Mouse (Mus musculus): ENCODE measurements at regions not wholly inside any gene's neighbourhood (a gene's known extent, or its start where the extent isn't known, plus 50 kb on each side); places are given as distances from the start of the nearest gene placed in this dataset.

DNA sequence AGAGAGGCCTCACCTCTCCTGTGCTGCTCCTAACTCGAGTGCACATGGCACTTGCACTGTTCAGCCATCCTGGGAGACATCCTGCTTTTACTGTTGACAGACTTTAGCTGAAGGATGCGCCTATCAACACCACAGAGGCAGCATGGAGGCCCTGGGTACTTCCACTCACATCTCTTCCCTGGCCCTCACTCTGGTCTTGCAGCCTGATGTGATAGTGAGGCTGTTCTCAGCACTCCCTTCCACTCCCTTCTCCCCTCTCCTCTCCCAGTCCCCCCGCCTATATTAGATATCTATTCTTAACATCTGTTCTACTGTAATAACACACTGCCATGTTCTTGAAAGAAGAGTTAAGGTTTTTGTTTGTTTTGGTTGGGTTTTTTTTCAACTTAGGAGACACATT lies 50.2 kb upstream of the Bod1 start:
- no peak for DNase-seq

GRCm38 (mm10) chr11:31724506-31724905 lies 52.8 kb upstream of the Bod1 start:
- DNase-seq: no peak

- DNase-seq: no peak
These were observed 54.4 kb upstream of the Bod1 start for GRCm38 (mm10) chr11:31725936-31726647.

DNA sequence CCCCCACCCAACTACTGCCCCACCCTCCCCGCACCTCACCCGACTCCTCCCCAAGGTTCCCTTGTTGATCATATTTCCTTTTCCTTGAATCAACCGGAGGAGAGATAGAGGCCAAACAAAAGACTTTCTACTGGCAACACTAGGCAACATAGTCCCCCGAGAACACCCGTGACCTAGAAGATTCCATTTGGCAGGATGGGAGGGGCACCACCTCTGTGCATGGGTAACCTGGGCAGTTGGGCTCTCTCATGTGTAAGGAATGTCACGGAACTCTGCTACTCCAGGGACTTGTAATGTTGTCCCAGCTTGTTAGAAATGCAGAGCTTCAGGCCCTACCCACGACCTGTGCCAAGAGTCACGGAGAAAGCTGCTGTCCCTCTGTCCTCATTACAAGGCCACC lies 55.6 kb upstream of the Bod1 start:
- no peak for DNase-seq

GRCm38 (mm10) chr11:31729728-31730127 lies 58.0 kb upstream of the Bod1 start:
- DNase-seq: no peak

DNA sequence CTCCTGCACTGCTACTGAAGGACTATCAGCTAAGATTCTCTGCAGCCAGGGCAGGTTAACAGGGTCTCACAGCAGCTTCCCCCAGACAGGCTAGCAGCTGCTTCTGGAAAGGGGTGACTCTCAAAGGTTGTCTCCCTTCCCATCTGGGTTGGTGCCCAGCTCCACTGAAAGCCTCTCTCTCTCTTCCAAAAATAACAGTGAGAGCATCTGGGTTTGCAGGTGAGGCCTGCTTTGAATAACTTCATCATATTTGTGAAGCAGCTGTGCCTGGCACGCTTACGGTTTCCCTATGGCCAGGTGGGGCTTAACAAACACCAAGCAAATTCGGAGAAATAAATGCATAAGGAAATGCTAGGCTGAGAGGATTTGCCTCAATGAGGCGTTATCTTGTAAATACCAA lies 58.5 kb upstream of the Bod1 start:
- no peak for DNase-seq

DNA sequence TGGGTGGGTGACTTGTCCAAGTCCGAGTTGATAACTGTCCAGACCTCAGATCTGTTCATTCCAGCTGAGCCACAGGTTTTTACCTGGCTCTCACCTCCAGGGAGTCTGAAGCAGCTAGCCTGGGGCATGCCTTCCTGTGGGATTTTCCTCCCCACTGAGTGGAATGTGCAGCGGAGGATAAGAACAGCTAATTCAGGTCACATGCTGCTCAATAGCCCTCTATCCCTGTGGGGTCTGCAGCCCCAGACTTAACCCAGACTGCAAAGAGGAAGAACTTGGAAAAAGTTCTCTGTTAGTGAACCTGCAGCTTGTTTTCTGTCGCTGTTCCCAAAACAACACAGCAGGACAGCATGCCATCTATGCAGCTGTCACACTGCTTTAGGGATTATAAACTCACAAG lies 59.0 kb upstream of the Bod1 start:
- no peak for DNase-seq

GRCm38 (mm10) chr11:31731459-31731858 lies 59.8 kb upstream of the Bod1 start:
- no peak for DNase-seq

DNA sequence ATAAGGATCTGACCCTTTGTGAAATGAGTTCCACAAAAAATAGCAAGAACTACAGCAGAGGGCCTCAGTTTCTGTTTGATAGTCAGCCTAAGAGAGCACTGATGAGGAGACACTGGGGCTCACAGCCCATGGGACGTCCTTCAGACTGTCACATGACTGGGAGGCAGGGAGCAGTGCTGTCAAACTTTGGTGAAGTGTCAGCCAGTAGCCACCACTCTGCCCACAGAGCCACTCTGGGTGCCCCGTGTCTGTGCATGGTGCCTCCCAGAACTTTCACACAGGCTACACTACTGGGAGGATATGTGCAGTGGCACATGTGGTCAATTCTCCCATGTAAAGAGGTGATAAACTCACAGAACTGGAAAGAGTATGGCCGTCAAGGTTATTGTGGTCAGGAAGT lies 60.7 kb upstream of the Bod1 start:
- DNase-seq: no peak

DNA sequence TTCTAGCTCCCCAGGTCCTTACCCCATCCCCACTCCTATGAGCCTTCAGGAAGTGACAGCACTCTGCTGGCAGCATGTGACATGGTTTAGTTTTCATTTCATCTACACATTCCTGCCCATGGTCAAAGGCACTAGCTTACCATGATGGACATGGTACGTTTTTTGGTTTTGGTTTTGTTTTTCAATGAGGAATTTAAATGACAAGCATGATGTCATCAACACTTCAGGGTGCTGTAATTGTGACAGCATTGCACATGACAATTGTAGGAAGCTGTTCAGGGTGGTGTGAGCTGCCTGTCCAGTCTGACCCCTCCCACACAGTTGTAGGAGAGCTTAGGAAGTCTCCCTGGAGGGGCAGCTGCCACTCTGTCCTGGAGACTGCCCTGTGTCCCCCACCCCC lies 61.3 kb upstream of the Bod1 start:
- DNase-seq: no peak

GRCm38 (mm10) chr11:31734091-31734490 lies 62.4 kb upstream of the Bod1 start:
- DNase-seq: no peak

GRCm38 (mm10) chr11:31735257-31735656 lies 63.6 kb upstream of the Bod1 start:
- no peak for DNase-seq

DNA sequence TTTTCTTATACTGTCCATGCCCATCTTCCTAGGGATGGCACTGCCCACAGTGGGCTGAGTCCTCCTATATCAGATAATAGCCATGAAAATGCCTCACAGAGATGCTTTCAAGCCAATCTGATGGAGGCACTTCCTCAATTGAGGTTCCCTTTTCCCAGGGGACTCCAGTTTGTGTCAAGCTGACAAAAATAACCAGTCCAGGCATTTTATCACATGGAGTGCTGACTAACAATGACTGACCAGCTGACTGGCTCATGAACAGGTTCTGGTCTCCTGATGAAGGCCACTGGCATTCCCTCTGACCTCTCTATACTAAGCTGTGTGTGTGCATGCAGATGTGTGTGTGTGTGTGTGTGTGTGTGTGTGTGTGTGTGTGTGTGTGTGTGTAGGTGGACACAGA lies 64.4 kb upstream of the Bod1 start:
- DNase-seq: no peak

GRCm38 (mm10) chr11:31736556-31737089 lies 64.9 kb upstream of the Bod1 start:
- peak; percentile 44 for DNase-seq

- no peak for DNase-seq
These were observed 66.7 kb upstream of the Bod1 start for GRCm38 (mm10) chr11:31738148-31739021.

DNA sequence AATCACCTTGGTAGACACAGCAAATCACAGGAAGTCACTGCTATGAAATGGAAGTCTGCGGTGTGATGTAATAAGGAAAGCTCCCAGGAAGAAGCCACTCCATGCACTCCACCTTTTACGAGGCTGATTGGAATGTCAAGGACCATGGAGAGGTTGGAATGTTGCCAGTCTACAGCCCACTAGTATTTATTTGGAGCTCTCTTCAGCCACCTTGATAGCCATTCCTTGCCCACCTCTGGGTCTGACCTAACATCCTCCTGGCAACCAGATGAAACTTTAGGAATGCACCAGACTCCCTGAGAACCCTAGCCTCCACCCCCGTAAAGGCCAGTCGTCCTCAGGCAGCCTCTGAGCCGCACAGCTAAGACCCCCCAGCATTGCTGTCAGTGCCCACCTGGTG lies 68.7 kb upstream of the Bod1 start:
- DNase-seq: no peak

DNA sequence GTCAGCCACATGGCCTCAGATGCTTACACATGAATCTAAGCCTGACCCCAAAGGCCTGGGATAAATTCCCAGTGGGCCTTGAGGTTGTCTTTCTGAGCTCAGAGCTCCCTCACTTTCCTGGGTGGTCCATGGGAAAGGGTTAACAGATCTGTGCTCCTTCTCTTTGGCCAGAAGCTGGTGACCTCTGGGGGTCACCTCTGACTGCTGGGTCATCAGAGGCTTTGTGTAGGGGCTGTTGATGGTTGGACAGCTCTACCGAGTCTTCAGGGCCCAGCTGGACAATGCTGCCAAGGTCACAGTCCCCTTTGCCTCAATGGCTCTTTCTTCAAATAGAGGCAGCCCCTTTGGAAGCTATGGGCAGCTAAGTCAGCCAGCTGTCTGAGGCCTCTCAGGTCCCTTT lies 70.5 kb upstream of the Bod1 start:
- DNase-seq: no peak

- DNase-seq: no peak
These were observed 72.5 kb upstream of the Bod1 start for GRCm38 (mm10) chr11:31744076-31744785.

DNA sequence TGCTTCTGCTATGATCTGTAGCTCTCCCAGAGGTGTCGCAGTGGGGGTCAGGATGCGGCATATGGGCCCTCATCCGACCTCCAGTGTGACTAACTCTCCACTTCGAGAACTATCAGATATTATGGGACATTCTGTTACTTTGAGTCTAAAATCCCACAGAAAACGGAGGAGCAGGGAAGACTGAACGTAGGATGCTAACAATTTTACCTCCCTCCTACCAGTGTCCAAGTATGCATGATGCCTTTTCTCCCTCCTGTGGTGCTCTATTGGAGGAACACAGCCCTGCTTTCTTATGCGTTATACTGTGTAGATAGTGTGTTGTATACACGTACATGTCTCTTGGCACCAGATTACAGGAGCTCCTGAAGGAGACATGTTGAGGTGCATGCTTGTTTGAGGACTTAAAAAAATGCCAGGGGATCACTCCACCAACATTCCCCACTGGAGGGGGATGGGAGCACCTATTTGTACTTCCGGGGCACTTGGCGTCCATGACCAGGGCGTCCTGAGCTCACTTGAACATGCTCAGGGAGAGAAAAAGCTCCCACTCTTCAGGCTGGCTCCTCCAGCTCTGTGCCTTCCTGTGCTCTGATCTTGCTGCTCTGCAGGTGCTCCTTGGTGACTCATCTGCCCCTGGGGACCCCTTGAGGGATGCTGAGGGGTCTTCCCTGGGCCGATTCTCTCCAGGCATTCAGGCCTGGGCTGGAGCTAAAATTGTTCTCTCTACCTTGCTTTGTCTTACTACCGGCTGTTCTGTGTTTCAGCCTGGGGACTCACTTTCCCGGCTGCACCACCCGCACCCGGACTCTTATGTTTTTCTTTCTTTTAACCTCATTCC lies 73.6 kb upstream of the Bod1 start:
- DNase-seq: no peak

DNA sequence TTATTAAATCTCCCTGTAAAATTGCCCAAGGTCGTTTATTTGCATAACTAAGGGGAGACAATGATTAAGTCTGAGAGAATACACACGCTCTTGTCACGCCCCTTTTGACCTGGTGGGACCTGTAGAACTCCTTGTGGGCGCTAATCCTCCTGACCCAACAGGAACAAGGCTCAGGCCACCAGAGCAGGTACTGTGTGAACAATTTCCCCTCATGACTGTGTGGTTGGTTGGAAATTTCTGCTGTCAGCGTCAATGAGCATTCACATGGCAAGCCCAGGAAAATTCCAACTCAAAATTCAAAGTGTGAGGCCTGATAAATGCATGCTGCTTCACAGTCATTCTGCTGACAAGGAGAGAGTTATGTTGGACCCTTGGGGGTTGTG lies 74.2 kb upstream of the Bod1 start:
- DNase-seq: no peak

- DNase-seq: no peak
These were observed 74.8 kb upstream of the Bod1 start for GRCm38 (mm10) chr11:31746488-31746887.

GRCm38 (mm10) chr11:31746939-31747338 lies 75.3 kb upstream of the Bod1 start:
- no peak for DNase-seq

All from adrenal gland, adult 8-10 months (tissue).